Mouse (Mus musculus): ENCODE results near the gene Magea2. TPM values are rescaled to one million over a fixed set of nuclear protein-coding genes. Genes with fewer than 3 reads are reported as not detected.
"Not testable (repeated sequence)": the region's sequence is repeated elsewhere in the genome, so short reads cannot be mapped to it uniquely, and the experiment has no call there.

The Magea2 gene
- polyA plus RNA-seq (2012), result not detected in 2 replicates

GRCm38 (mm10) chrX:155093566-155093965 lies at the start of gene Magea2:
Gene Magea2 (minus strand): TSS chrX:155093666.
- not testable (repeated sequence) for TF ChIP-seq GATA1 (IDR thresholded peaks at IDR 0.05; ENCODE audit: low read length)

- not testable (repeated sequence) for TF ChIP-seq GATA1 (IDR thresholded peaks at IDR 0.05; ENCODE audit: low read length)
Measured at GRCm38 (mm10) chrX:155128312-155128711, 34.8 kb upstream of the Magea2 start, which contains the start of gene Cldn34b2. Gene Cldn34b2 (minus strand): TSS chrX:155128412.

- TF ChIP-seq GATA1 (IDR thresholded peaks at IDR 0.05; ENCODE audit: low read length), result no peak
Measured at GRCm38 (mm10) chrX:155098024-155098423, 4.6 kb upstream of the Magea2 start.

GRCm38 (mm10) chrX:155089693-155090092 lies 3.8 kb downstream of the Magea2 start, which contains the start of gene Magea1:
Gene Magea1 (minus strand): TSS chrX:155089793.
- TF ChIP-seq GATA1 (IDR thresholded peaks at IDR 0.05; ENCODE audit: low read length), result not testable (repeated sequence)

GRCm38 (mm10) chrX:155063045-155063444 lies 30.4 kb downstream of the Magea2 start, which contains the start of gene Magea5:
Gene Magea5 (minus strand): TSS chrX:155063145.
- TF ChIP-seq GATA1 (IDR thresholded peaks at IDR 0.05; ENCODE audit: low read length), result not testable (repeated sequence)

- not testable (repeated sequence) for TF ChIP-seq GATA1 (IDR thresholded peaks at IDR 0.05; ENCODE audit: low read length)
Measured at GRCm38 (mm10) chrX:154995750-154996149, 97.7 kb downstream of the Magea2 start, which contains the start of gene Magea8. Gene Magea8 (minus strand): TSS chrX:154995850.

Other genes starting within 250 kb of the Magea2 start
- gene Cldn34b1, start 203.4 kb downstream of the Magea2 start, polyA plus RNA-seq (2012), result not detected in 2 replicates
- gene Magea6, start 157.7 kb downstream of the Magea2 start, polyA plus RNA-seq (2012), result not detected in 2 replicates
- not detected in 2 replicates for gene Magea3, start 144.2 kb downstream of the Magea2 start, polyA plus RNA-seq (2012)
- gene Magea8, start 97.8 kb downstream of the Magea2 start, polyA plus RNA-seq (2012), result not detected in 2 replicates
- not detected in 2 replicates for gene Magea5, start 30.5 kb downstream of the Magea2 start, polyA plus RNA-seq (2012)
- gene Magea1, start 3.9 kb downstream of the Magea2 start, polyA plus RNA-seq (2012), result not detected in 2 replicates
- not detected in 2 replicates for gene Cldn34b2, start 34.7 kb upstream of the Magea2 start, polyA plus RNA-seq (2012)
- gene Sat1, start 122.8 kb upstream of the Magea2 start, polyA plus RNA-seq (2012), result 1.7 and 11.1 TPM in 2 replicates
- 0.94 and 5.1 TPM in 2 replicates for gene Acot9, start 168.8 kb upstream of the Magea2 start, polyA plus RNA-seq (2012)
- 76.0 and 115 TPM in 2 replicates for gene Prdx4, start 247.1 kb upstream of the Magea2 start, polyA plus RNA-seq (2012)

Measured in G1E-ER4 (cell line).